Mouse (Mus musculus): Measurements from ENCODE around the gene Emx1. TPM values are rescaled to one million over a fixed set of nuclear protein-coding genes. Genes with fewer than 3 reads are reported as not detected.
"Not testable (repeated sequence)": the region's sequence is repeated elsewhere in the genome, so short reads cannot be mapped to it uniquely, and the experiment has no call there.

Emx1 gene
- not detected for total RNA-seq (2021)
- long read RNA-seq, experiment 1, result 0 reads
- long read RNA-seq, experiment 2, result 0 reads

GRCm38 (mm10) chr6:85187340-85188211 lies at the start of gene Emx1:
TSS of gene Emx1 (plus strand) at chr6:85187438.
- no peak for TF ChIP-seq CTCF (IDR thresholded peaks at IDR 0.05)
- DNase-seq, result no peak
- intact Hi-C loops (cut with DNase I), result no loop called here
- Histone ChIP-seq H3K4me3 (peak within 1 kb of the TSS; percentile 62), H3K27ac (no peak within 1 kb of the TSS)

- intact Hi-C loops (cut with DNase I), result no loop called here
- no peak for TF ChIP-seq CTCF (IDR thresholded peaks at IDR 0.05)
- no peak overlapping the region for H3K27ac ChIP-seq
- H3K4me3 ChIP-seq, result no peak overlapping the region
- DNase-seq, result no peak
Observed at GRCm38 (mm10) chr6:85139534-85139933, 47.7 kb upstream of the Emx1 start.

DNA sequence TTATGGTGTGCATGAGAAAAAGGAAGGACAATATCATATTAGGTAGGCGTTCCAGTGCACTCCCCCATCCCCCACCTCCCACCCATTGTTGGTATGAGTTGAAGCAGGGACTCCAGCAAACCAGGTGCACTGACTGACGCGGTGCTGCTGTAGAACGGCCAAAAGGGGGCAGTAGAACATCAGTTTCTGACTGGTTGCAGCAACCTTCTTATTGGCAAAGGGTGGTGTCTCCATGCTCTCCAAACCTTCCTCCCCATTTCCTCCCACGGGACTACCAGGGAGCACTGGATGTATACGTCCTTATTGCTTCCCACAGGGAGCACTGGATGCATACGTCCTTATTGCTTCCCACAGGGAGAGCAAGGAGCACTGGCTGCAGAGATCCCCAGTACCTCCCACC lies 46.2 kb upstream of the Emx1 start:
- peak; percentile 42 for DNase-seq

DNA sequence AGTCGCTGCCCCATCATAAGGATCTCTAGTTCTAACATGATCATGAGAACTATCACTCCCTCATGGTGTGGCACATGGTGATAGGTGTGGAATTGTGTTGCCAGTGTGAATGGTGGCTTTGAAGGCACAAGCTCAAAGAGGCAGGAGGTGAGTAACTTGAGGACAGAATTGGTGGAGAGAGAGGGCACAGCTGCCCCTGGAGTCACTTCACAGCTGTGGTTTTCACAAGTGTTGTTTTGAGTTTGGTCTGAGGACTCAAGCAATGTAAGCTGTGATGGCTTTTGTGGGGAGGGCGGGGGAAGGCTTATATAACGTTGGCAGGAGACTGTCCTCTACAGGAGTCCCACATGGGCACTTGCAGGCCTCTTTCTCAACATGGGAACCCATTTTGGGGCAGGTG lies 42.8 kb upstream of the Emx1 start:
- intact Hi-C loops (cut with DNase I), result no loop called here
- TF ChIP-seq CTCF (IDR thresholded peaks at IDR 0.05), result no peak
- DNase-seq, result no peak
- no peak overlapping the region for H3K27ac ChIP-seq
- no peak overlapping the region for H3K4me3 ChIP-seq

More for the DNA sequence above, 46.2 kb upstream of the Emx1 start:
- H3K4me3 ChIP-seq; intact Hi-C loops (cut with DNase I); H3K27ac ChIP-seq: not testable (repeated sequence)
- TF ChIP-seq CTCF (IDR thresholded peaks at IDR 0.05), result peak; percentile 65

DNA sequence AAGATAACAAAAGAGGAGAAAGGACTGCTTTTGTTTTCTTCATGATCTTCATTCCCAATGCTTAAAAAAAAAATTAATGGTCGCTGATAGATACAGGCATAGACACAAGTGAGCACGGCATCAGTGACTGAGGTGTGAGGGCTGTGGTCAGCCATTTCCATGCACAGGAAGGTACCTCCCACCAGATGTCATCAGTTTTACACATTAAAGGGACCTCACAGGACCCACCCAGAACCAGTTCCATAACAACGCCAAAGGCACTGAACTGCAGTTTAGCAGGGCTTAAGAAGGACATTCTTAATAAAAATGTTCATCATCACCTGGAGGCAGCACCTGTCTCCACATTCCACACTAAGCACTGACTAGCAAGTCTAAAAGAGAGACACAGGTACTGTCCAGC lies 39.6 kb upstream of the Emx1 start:
- TF ChIP-seq CTCF (IDR thresholded peaks at IDR 0.05), result no peak
- H3K27ac ChIP-seq, result no peak overlapping the region
- H3K4me3 ChIP-seq, result no peak overlapping the region
- intact Hi-C loops (cut with DNase I), result no loop called here
- no peak for DNase-seq

DNA sequence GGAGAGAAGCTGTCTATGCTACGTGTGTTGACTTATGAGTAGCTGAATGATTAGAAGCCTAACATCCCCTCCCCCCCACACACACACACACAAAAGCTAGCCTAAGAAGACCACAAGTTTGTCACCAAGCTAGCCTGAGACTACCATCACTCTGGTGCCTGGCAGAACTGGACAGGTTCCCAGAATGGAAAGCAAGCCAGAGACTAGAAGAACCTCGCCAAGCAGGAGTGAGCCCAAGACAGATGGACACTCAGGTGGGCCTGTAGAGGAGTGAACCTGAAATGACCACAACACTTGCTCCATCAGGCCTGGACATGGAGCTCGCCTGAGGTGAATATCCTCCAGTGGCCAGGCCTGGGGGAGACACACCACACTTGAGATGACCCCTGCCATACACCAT lies 36.9 kb upstream of the Emx1 start:
- intact Hi-C loops (cut with DNase I), result loop anchor here (5.0 kb wide), 1 partner anchor 252 kb away; no protein-coding TSS in a partner anchor
- DNase-seq, result no peak
- Histone ChIP-seq H3K4me3 (no peak overlapping the region), H3K27ac (no peak overlapping the region)
- TF ChIP-seq CTCF (IDR thresholded peaks at IDR 0.05), result no peak

DNA sequence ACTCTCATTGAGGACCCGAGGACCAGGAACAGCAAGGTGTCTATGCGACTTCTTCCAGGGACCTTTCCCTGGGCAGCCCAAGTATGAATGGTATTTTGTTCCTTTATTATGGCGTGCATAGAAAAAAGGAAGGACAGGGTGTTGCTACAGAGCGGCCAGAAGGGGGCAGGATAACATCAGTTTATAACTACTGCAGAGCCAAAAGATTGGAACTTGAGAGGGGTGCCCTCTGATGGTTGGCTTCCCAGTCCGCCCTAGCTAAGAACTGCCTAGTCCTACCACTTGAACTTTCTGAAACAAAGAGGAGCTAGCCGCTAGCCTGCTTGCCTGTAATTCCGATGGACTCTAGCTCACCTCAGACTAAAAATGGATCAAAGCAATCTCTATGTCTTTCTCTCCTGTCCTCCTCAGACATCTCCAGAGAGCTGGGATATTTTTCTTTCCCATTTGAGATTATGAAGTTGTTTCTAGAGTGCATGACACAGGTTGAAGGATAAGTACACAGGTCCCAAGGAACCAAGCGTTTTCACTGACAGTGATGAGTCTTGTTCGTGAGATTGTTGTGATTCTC lies 33.2 kb upstream of the Emx1 start:
- TF ChIP-seq CTCF (IDR thresholded peaks at IDR 0.05), result peak; percentile 85
- no peak overlapping the region for H3K4me3 ChIP-seq
- H3K27ac ChIP-seq, result no peak overlapping the region
- intact Hi-C loops (cut with DNase I), result loop anchor here (5.0 kb wide), 1 partner anchor 248 kb away; no protein-coding TSS in a partner anchor
- DNase-seq, result peak; percentile 76

GRCm38 (mm10) chr6:85154861-85155528 lies 32.2 kb upstream of the Emx1 start:
- peak overlapping the region; percentile 20; the same call in 1 of the 2 replicates for H3K27ac ChIP-seq
- peak; percentile 52 for DNase-seq

GRCm38 (mm10) chr6:85156551-85156950 lies 30.7 kb upstream of the Emx1 start:
- intact Hi-C loops (cut with DNase I), result loop anchor here (5.0 kb wide), 1 partner anchor 256 kb away; no protein-coding TSS in a partner anchor
- not testable (repeated sequence) for H3K4me3 ChIP-seq, DNase-seq

More at GRCm38 (mm10) chr6:85154861-85155528, 32.2 kb upstream of the Emx1 start:
- H3K4me3 ChIP-seq, result peak overlapping the region; percentile 68
- intact Hi-C loops (cut with DNase I), result loop anchor here (5.0 kb wide), 2 partner anchors 247 to 257 kb away; no protein-coding TSS in a partner anchor
- peak; percentile 60 for TF ChIP-seq CTCF (IDR thresholded peaks at IDR 0.05)

GRCm38 (mm10) chr6:85158040-85158804 lies 29.0 kb upstream of the Emx1 start:
- not testable (repeated sequence) for H3K27ac ChIP-seq, H3K4me3 ChIP-seq, DNase-seq
- peak; percentile 16; the same call in 1 of the 2 replicates for TF ChIP-seq CTCF (IDR thresholded peaks at IDR 0.05)
- intact Hi-C loops (cut with DNase I), result loop anchor here (2.0 to 5.0 kb wide), 2 partner anchors 81 to 254 kb away; no protein-coding TSS in a partner anchor

More at GRCm38 (mm10) chr6:85156551-85156950, 30.7 kb upstream of the Emx1 start:
- not testable (repeated sequence) for H3K27ac ChIP-seq

GRCm38 (mm10) chr6:85159092-85159760 lies 28.0 kb upstream of the Emx1 start:
- DNase-seq, result peak; percentile 67
- H3K27ac ChIP-seq, H3K4me3 ChIP-seq: not testable (repeated sequence)
- intact Hi-C loops (cut with DNase I), result loop anchor here (2.0 to 5.0 kb wide), 2 partner anchors 80 to 253 kb away; no protein-coding TSS in a partner anchor
- TF ChIP-seq CTCF (IDR thresholded peaks at IDR 0.05), result peak; percentile 78
